Mouse (Mus musculus) brain, adult 2 months (tissue): ENCODE results near the gene Gm597.

Experiments
- DNase-seq: peaks from one replicate; pipeline ENCODE4 v3.0.0; 2011; ENCODE audit warnings: low read depth, low spot score

Gene Gm597

GRCm38 (mm10) chr1:28780152-28780551 lies at the start of gene Gm597:
Gene Gm597 (minus strand): TSS chr1:28780252.
- DNase-seq, result no peak

DNA sequence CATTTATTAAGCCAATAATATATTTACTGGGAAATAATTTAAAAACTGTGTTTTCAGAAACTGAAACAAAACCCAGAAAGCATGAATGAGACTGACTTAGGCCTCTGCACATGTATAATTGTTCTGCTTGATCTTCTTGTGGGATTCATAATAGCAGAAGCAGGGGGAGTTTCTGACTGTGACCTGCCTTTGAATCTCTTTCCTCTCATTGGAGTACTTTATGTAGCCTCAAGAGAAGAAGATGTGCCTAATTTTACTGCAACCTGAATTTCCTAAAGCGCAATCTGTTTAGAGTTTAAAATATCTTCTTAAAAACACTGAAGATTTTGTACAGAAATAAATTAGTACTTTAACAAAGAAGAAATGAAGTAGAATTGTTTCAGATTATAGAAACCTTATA lies 27.6 kb upstream of the Gm597 start:
- DNase-seq, result peak; percentile 47

DNA sequence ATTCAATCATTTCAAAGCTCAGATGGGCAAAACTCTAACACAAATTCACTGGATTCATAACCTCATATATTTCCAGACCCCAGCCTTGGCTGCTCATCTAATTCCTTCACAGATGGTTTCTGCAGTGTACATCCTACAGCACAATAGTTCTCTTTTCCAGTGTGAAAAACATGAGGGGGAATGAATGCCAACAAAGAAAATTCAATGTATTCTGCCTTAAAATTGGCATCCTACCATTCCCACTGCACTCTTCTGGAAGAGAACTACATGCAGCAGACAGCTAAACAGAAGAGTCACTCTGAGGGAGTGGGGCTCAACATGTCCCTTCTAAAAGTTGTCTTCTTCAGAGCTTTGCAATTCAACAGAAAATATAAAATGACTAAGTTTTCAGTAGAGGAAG lies 26.6 kb upstream of the Gm597 start:
- peak; percentile 59 for DNase-seq

- peak; percentile 14 for DNase-seq
Measured at GRCm38 (mm10) chr1:28800881-28801280, 20.8 kb upstream of the Gm597 start.
